Mouse (Mus musculus) limb, embryonic 14.5 days (tissue): ENCODE measurements at regions not wholly inside any gene's neighbourhood (a gene's known extent, or its start where the extent isn't known, plus 50 kb on each side); places are given as distances from the start of the nearest gene placed in this dataset.
"Not testable (repeated sequence)": the region's sequence is repeated elsewhere in the genome, so short reads cannot be mapped to it uniquely, and the experiment has no call there.

ENCODE experiments used
- ATAC-seq: fragments of 200-750 bp; cut with Nextera tagmentation; 2 replicates; pipeline ENCODE4 v1.8.0; 2017; ENCODE audit warnings: low read depth, moderate number of reproducible peaks, moderate TSS enrichment; ENCODE audit not compliant: low FRiP score
- DNase-seq: peaks from one replicate; pipeline ENCODE4 v3.0.0-alpha.2; 2015; ENCODE audit warnings: low spot score
- H3K27ac ChIP-seq: fragments of 300-500 bp; sonication (generic); replicated peaks from 2 replicates; pipeline ENCODE4 v1.5.1; 2014; ENCODE audit warnings: low read depth, mild to moderate bottlenecking, low read length, moderate library complexity, mixed read lengths
- H3K27me3 ChIP-seq: fragments of 300-500 bp; sonication (generic); 2 replicates; pipeline ENCODE4 v1.6.1; 2014; ENCODE audit warnings: low read length, mixed read lengths; ENCODE audit not compliant: control insufficient read depth, insufficient read depth
- H3K36me3 ChIP-seq: fragments of 300-500 bp; sonication (generic); 2 replicates; pipeline ENCODE4 v1.6.1; 2014; ENCODE audit warnings: mild to moderate bottlenecking, low read length, moderate library complexity, mixed read lengths; ENCODE audit not compliant: control insufficient read depth, insufficient read depth
- H3K4me1 ChIP-seq: fragments of 300-500 bp; sonication (generic); 2 replicates; pipeline ENCODE4 v1.6.1; 2014; ENCODE audit warnings: antibody characterized with exemption, low read length, mixed read lengths; ENCODE audit not compliant: control insufficient read depth, insufficient read depth
- H3K4me2 ChIP-seq: fragments of 300-500 bp; sonication (generic); replicated peaks from 2 replicates; pipeline ENCODE4 v1.6.1; 2014; ENCODE audit warnings: low read depth, mild to moderate bottlenecking, low read length, moderate library complexity; ENCODE audit not compliant: severe bottlenecking
- H3K4me3 ChIP-seq: fragments of 300-500 bp; sonication (generic); replicated peaks from 2 replicates; pipeline ENCODE4 v1.5.1; 2014; ENCODE audit warnings: low read length
- H3K9ac ChIP-seq: fragments of 300-500 bp; sonication (generic); 2 replicates; pipeline ENCODE4 v1.6.1; 2014; ENCODE audit warnings: mild to moderate bottlenecking, low read depth, low read length, moderate library complexity; ENCODE audit not compliant: severe bottlenecking
- H3K9me3 ChIP-seq: fragments of 300-500 bp; sonication (generic); 2 replicates; pipeline ENCODE4 v1.6.1; 2016; ENCODE audit warnings: low read length; ENCODE audit not compliant: control insufficient read depth
- POLR2A ChIP-seq: fragments of 200-500 bp; IDR thresholded peaks from 2 replicates; pipeline ENCODE4 v1.8.0; 2012; ENCODE audit warnings: inconsistent platforms, mild to moderate bottlenecking, moderate library complexity, borderline replicate concordance; ENCODE audit not compliant: insufficient read depth, insufficient read length; ENCODE audit errors: extremely low read depth
- WGBS: fragments of 180-500 bp; shearing (Covaris S2); extraction: QIAGEN DNeasy Blood & Tissue Kit; methylation state at CpG from one replicate; pipeline ENCODE4 v1.1.7; 2014; 5-methylcytosine and 5-hydroxymethylcytosine counted together

- 33% methylated on average over 4 of the region's 4 CpGs for WGBS
- Histone ChIP-seq H3K4me3 (no peak overlapping the region), H3K9me3 (no peaks in the 10 kb centered on the region), H3K27me3 (no peaks in the 10 kb centered on the region), H3K27ac (no peak overlapping the region), H3K4me2 (no peak overlapping the region), H3K9ac (no peak overlapping the region), H3K36me3 (no peaks in the 10 kb centered on the region), H3K4me1 (no peaks in the 10 kb centered on the region)
- DNase-seq (no peak), ATAC-seq (no peak)
- no peak for TF ChIP-seq POLR2A
Observed at GRCm38 (mm10) chr10:99578366-99578765, 181.1 kb downstream of the Csl start.

GRCm38 (mm10) chr10:99580191-99580590 lies 179.3 kb downstream of the Csl start:
- H3K4me3 ChIP-seq, result no peak overlapping the region
- H3K36me3 ChIP-seq, result no peaks in the 10 kb centered on the region
- H3K27me3 ChIP-seq, result no peaks in the 10 kb centered on the region
- ATAC-seq (no peak), DNase-seq (no peak)
- 13% methylated on average over 8 of the region's 8 CpGs for WGBS
- TF ChIP-seq POLR2A, result no peak
- no peaks in the 10 kb centered on the region for H3K4me1 ChIP-seq
- no peak overlapping the region for H3K4me2 ChIP-seq
- no peaks in the 10 kb centered on the region for H3K9me3 ChIP-seq
- no peak overlapping the region for H3K9ac ChIP-seq
- H3K27ac ChIP-seq, result no peak overlapping the region

- no peak overlapping the region for H3K4me2 ChIP-seq
- no peaks in the 10 kb centered on the region for H3K4me1 ChIP-seq
- no peaks in the 10 kb centered on the region for H3K9me3 ChIP-seq
- no peaks in the 10 kb centered on the region for H3K36me3 ChIP-seq
- no peaks in the 10 kb centered on the region for H3K27me3 ChIP-seq
- no peak overlapping the region for H3K9ac ChIP-seq
- H3K27ac ChIP-seq, result no peak overlapping the region
- TF ChIP-seq POLR2A, result no peak
- WGBS, result 74% methylated on average over 8 of the region's 8 CpGs
- DNase-seq (no peak), ATAC-seq (no peak)
- no peak overlapping the region for H3K4me3 ChIP-seq
Observed at GRCm38 (mm10) chr10:99581074-99581473, 178.4 kb downstream of the Csl start.

GRCm38 (mm10) chr10:99584855-99585254 lies 174.6 kb downstream of the Csl start:
- no peaks in the 10 kb centered on the region for H3K36me3 ChIP-seq
- no peak overlapping the region for H3K4me3 ChIP-seq
- no peak overlapping the region for H3K9ac ChIP-seq
- ATAC-seq (no peak), DNase-seq (no peak)
- no peak overlapping the region for H3K27ac ChIP-seq
- H3K4me2 ChIP-seq, result no peak overlapping the region
- 86% methylated on average over 2 of the region's 2 CpGs for WGBS
- TF ChIP-seq POLR2A, result no peak
- H3K9me3 ChIP-seq, result no peaks in the 10 kb centered on the region
- H3K27me3 ChIP-seq, result no peaks in the 10 kb centered on the region
- no peaks in the 10 kb centered on the region for H3K4me1 ChIP-seq

- no peaks in the 10 kb centered on the region for H3K27me3 ChIP-seq
- H3K27ac ChIP-seq, result no peak overlapping the region
- no peaks in the 10 kb centered on the region for H3K9me3 ChIP-seq
- H3K9ac ChIP-seq, result no peak overlapping the region
- no peak overlapping the region for H3K4me3 ChIP-seq
- H3K4me1 ChIP-seq, result no peaks in the 10 kb centered on the region
- H3K4me2 ChIP-seq, result peak overlapping the region; percentile 30
- WGBS, result 6% methylated on average over 8 of the region's 9 CpGs
- DNase-seq, result peak; percentile 36
- TF ChIP-seq POLR2A, result no peak
- no peaks in the 10 kb centered on the region for H3K36me3 ChIP-seq
- peak; percentile 88 for ATAC-seq
Observed at GRCm38 (mm10) chr10:99592220-99592619, 167.2 kb downstream of the Csl start.

GRCm38 (mm10) chr10:99595659-99596058 lies 163.8 kb downstream of the Csl start:
- no peak for TF ChIP-seq POLR2A
- Histone ChIP-seq H3K27ac (no peak overlapping the region), H3K9me3 (no peaks in the 10 kb centered on the region), H3K4me2 (no peak overlapping the region), H3K4me3 (no peak overlapping the region), H3K36me3 (no peaks in the 10 kb centered on the region), H3K9ac (no peak overlapping the region), H3K27me3 (no peaks in the 10 kb centered on the region), H3K4me1 (no peaks in the 10 kb centered on the region)
- no peak for DNase-seq
- ATAC-seq, result no peak
- 79% methylated on average over 14 of the region's 14 CpGs for WGBS

- 63% methylated on average over 22 of the region's 34 CpGs for WGBS
- not testable (repeated sequence) for H3K27me3 ChIP-seq, H3K36me3 ChIP-seq, ATAC-seq, H3K9me3 ChIP-seq, H3K4me1 ChIP-seq, DNase-seq, H3K27ac ChIP-seq
- H3K4me2 ChIP-seq, result peak overlapping the region; percentile 41
- peak overlapping the region; percentile 34 for H3K4me3 ChIP-seq
- peak overlapping the region; percentile 46 for H3K9ac ChIP-seq
Observed at GRCm38 (mm10) chr10:99599142-99600120, 160.0 kb downstream of the Csl start.
